Mouse (Mus musculus) regulatory T cell (primary cell): ENCODE results near the gene Mrpl12.
"Not testable (repeated sequence)": the region's sequence is repeated elsewhere in the genome, so short reads cannot be mapped to it uniquely, and the experiment has no call there.

Experiments
- in situ Hi-C: fragments of 300-600 bp; cut with MboI, MseI; formaldehyde crosslinking; loops from one replicate; pipeline ENCODE4 v1.15.1; 2025; ENCODE audit warnings: high pct_unique_total_duplicates

Mrpl12 gene

DNA sequence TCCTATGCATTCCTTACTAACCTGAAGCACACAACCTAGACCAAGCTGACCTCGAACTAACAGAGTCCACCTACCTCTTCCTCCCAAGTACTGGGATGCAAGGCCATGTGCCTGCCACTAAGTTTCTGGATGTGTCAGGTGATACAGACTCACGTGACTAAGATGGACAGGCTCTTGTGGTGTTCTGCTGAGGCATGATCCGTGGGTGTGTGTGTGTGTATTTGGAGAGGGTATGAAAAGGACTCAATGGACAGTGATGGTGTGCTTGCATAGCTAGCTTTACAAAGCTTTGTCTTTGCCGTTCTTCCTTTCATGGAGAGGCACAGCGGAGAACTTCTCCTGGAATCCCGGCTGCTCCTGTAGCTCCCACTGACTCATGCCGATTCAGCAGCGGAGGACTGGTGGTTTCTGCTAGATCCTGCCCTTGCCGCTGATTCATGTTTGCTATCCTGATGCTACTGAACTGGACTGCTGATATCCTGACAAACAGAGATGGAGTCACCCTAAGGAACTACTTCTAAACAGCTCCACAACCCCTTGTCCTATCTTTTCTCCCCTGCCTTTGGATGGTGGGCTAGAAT lies 24.0 kb downstream of the Mrpl12 start:
- in situ Hi-C loops, result no loop called here

DNA sequence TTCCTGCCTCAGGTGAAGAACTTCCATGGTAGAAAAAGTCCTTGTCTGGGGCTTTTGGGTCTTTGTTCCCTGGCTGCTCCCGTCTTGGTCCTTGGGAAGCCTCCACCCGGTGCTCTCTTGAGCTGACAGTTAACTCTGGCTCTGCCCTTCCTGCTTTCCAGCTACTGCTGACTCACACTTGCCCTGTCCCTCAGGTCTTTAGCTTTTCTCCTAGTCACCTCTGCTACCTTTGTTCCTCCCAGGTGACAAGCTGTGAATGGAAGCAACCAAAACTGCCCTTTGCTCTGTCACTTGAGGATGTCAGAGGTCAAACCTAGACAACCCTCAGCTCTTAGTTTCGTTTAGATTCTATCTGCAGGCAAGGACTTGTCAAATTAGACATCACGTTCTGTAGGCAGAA lies 25.5 kb downstream of the Mrpl12 start:
- in situ Hi-C loops, result no loop called here

DNA sequence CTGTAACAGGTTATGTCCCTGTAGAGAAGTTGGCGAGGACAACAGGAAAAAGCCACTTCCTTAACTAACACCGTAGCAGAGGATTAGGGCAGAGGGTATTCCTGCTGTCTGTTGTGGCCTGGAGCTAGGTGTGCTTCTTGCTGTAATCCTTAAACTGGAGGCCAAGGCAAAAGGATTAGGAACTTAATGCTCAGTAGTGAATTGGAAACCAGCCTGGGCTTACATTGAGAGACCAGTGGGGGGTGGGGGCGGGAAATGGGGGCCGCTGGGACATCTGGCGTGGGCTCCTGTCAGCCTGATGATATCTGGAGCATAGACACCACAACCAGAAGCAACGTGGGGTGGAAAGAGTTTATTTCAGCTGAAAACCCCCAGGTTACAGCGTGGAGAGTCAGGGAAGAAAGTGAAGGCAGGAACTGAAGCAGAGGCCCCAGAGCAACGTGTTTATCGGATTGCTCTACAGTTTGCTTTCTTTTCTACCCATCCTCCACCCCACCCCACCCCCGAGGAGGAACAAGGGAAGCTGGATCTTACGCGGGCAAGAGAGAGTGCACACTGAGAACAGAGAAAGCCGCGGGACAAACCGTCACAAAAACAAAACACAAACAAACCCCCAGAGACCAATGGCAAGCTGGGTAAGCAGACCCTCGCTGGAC lies 26.1 kb downstream of the Mrpl12 start:
- in situ Hi-C loops, result no loop called here

DNA sequence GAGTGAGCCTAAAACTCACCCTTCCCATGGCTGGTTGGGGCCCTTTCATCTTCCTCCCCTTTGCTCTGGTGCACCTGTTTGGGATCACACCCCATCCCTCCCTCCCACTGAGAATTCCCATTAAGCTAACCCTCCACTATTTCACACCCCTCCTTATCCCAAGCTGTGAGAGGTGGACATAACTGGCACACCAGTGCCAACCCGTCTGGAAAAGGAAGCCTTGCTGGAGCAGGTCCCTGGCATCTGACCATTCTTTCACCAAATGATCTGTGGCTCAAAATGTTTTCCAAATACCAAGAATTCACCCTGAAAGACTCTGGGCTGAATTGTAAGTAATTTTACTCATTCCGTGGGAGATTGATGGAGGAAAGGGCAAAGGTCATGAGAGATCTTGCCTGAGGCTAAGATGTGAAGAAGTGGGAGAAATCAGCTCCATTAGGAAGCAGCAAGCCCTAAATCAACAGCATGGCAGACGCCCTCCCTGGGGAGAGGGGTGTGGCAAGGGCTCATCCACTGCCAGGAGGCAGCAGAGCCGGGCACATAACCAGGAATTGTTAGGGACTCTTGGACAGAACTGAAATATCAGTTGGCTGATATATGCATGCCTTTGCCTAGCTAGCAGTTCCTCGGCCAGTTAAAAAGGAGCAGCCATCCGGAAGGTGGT lies 28.5 kb downstream of the Mrpl12 start:
- in situ Hi-C loops, result no loop called here

DNA sequence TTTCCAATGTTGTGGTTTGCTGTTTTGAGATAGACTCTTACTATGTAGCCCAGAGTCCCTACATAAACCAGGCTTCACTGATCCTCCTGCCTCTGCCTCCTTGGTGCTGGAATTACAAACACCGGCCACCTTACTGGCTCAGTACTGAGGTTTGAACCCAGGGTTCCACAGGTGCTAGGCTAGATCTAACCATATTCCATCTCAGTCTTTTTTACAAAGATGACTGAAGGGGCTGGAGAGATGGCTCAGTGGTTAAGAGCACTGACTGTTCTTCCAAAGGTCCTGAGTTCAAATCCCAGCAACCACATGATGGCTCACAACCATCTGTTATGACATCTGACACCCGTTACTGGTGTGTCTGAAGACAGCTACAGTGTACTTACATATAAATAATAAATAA lies 29.8 kb downstream of the Mrpl12 start:
- in situ Hi-C loops, result not testable (repeated sequence)

DNA sequence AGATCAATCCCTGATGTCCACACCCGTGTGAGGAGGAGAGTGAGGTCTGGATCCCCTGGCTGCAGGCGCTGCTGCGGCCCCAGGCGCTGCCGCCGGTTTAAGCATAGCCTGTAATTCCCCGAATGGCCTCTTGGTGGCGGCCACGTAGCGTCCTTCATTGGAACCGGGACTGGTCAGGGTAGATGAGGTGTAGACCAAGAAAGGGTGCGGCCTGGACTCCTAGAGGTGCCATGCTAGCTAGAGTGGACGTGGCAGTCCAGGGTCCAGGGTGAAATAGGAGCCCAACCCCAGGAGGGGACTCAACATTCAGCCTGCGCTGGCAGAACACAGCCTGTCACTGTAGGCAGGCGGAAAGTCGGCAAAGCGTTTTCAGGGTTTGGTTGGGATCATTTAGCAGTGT lies 31.2 kb downstream of the Mrpl12 start:
- in situ Hi-C loops, result no loop called here

DNA sequence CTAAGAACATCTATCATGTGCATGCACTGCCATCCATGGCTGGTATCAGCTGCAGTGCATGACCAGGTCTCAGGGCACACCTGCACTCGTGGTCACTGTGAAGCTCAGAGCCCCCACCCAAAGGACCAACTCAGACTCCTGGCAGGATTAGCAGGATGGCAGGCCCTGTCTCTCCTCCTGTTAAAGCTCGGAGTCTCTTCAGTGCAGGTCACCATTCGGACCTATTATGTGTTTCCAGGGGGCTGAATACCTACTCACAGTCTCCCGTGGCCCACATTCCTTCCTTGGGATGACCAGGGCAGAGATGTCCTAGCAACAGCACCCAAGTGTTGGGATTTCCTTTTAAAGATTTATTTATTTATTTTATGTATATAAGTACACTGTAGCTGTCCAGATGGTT lies 32.7 kb downstream of the Mrpl12 start:
- in situ Hi-C loops, result no loop called here

DNA sequence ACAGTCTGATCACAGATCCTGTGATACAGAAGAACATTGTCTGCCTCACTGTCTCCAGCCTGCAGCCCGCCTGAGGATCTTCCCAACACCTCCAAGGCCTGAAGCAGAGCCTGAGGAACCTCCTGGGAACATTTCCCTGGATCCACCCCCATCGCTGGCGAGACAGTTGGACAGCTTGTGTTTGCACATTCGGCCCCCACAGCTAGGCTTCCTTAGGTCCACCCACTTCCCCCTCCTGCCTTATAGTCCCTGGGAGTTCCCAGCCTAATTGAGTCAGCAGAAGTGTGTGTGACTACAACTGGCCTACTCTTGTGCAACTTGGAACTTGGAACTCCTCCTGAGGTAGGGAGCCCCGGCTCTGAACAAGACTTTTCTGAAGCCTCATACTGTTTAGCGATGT lies 33.6 kb downstream of the Mrpl12 start:
- in situ Hi-C loops, result no loop called here

DNA sequence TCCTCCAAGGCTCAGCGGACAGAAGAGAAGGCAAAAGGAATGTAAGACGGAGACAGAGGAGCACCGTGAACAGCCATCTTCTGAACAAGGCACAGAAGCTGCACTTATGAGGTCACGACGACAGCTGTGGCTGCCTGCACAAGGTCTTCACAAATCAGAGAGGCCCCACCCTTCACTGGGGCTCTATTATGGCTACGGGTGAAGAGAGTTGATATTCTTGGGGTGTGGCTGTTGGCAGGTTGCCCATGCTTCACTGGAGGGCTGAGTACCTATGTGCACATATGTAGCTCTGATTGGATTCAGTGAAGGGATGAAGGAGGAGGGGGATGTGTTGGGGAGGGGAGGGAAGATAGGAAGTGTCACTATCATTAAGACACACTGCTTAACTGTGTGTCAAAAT lies 34.1 kb downstream of the Mrpl12 start:
- in situ Hi-C loops, result no loop called here

DNA sequence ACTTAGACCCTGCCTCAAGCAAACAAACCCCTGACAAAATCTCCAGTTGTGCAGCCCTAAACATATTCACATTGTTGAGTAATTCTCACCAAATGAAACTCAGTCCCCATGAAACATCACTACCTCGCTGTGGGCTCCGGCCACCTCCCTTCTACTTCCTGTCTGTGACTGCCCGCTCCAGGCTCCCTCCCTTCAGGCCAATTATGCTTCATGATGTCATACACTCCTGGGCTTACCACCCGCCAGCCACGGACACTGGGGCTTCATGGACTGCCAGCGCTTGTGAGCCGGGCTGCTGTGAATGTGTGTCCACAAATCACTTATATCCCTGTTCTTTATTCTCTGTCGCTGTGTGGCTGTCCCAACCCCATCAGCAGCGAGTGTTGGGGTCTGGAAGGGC lies 35.3 kb downstream of the Mrpl12 start:
- in situ Hi-C loops, result no loop called here

DNA sequence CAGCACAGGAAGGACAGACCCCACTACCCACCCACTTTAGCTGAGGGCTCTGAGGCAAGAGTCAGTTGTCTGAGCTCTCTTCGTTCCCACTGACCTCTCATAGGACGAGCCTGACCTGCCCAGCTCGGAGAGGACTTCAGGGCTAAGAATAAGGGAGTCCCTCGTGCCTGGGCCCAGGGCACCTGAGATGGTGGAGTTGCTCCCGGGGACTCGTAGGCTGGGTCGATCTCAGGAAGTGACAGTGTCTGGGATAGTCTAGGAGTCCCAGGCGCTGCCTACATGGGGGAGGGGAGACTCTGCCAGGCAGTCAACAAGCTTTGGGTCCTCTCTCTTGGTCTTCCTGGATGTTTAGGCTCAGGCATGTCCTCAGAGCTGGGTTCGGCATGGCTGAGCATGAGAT lies 36.1 kb downstream of the Mrpl12 start:
- in situ Hi-C loops, result no loop called here

DNA sequence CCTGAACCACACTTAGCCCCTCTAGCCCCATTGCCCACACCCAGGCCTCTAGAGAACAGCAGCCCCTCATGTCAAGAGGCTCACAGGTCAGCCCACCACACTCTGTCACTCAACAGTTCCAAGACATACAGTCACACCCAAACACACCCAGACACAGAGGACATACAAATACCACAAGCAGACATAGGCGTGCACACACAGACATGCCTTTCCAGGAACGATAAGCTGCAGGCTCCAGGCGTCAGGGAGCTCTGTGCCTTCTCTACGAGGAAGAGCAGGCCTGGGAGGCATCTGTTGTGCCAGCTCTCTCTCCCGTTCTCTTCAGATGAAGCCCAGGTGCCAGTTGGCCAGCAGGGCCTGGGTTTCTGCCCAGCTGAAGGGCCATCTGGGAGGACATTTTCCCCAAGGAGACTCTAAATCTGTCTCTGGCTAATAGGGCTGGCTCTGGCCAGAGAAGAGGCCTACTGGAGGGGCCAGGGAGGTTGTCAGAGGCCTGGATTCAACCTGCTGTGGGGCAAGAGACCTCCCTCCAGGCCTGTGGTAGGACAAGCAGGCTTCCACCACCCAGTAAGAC lies 36.6 kb downstream of the Mrpl12 start:
- in situ Hi-C loops, result no loop called here

DNA sequence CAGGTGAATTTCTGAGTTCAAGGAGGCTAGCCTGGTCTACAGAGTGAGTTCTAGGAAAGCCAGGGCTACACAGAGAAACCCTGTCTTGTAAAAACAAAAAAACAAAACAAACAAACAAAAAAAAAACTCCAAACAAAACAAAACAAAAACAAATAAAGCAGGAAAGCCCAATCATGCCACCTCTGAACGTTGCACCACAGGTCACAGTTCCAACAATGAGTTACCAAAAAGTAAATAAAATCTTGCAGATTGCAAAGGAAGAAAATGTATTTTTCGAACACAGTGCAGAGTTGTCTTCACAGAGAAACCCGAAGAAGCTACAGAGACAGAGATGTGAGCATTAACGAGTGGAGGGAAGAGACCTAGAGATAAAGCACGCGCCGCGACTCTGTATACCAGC lies 38.2 kb downstream of the Mrpl12 start:
- in situ Hi-C loops, result no loop called here

DNA sequence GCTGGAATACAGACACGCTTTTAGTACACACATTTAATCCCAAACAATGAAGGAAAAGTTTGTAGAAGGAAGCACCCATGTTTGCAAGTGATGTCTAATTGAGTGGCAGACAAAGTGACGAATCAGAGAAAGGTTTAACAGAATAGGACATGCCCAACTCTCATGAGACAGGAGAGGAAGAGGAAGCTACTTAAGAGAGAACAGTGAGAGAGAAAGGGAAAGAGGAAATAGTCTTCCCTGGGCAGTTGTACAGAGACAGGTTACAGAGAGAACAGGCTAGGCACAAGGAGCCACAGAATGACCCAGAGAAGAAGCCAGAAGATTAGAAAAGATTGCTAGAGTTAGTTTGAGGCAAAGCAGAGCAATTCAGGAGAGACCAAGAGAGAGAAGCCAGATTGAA lies 41.5 kb downstream of the Mrpl12 start:
- in situ Hi-C loops, result no loop called here

DNA sequence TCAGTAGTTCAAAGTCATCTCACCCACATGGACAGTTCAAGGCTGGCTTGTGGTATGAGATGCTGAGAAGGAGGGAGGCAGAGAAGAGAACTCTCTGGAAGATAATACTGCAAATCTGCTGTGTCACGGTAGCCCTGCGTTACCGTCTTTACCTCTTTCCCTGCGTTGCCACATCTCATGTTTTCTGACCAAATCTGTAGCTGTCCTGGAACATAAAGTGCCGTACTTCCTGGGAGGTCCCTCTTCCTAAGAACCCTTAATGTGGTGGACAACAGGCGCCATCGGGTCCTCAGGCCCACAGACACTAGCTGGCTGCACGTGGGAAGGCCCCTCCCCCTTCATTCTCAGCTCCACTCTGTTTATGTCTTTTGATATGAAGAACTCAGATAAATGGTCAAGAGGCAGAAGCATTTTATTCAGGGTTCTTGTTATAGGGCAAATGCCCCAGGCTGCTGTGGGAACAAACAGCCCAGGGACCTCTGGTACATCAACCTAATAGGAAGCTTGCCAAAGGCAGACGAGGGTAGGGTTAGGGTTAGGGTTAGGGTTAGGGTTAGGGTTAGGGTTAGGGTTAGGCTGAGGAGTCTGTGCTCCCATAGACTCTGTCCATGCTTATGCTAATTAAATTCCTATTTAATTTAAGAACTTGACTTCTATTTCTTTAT lies 43.4 kb downstream of the Mrpl12 start:
- in situ Hi-C loops, result no loop called here

DNA sequence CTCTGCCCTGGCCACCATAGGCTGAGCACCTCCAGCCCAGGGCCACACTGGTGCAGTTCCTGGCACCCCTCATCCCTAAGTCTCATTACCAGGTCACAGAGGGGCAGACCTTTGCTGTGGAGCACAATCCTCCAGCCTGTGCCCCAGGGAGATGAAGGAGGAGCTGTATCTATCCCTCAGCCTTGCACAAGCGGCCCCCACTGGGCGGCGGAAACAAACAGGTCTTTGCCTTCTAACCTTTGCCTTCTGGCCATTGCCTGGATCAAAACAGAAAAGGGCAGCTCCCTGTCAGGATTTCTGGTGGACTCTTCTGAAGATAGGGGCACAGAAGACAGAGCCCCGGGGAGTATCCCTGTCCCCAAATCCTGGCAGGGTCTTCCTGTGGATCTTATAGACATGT lies 44.5 kb downstream of the Mrpl12 start:
- in situ Hi-C loops, result no loop called here

DNA sequence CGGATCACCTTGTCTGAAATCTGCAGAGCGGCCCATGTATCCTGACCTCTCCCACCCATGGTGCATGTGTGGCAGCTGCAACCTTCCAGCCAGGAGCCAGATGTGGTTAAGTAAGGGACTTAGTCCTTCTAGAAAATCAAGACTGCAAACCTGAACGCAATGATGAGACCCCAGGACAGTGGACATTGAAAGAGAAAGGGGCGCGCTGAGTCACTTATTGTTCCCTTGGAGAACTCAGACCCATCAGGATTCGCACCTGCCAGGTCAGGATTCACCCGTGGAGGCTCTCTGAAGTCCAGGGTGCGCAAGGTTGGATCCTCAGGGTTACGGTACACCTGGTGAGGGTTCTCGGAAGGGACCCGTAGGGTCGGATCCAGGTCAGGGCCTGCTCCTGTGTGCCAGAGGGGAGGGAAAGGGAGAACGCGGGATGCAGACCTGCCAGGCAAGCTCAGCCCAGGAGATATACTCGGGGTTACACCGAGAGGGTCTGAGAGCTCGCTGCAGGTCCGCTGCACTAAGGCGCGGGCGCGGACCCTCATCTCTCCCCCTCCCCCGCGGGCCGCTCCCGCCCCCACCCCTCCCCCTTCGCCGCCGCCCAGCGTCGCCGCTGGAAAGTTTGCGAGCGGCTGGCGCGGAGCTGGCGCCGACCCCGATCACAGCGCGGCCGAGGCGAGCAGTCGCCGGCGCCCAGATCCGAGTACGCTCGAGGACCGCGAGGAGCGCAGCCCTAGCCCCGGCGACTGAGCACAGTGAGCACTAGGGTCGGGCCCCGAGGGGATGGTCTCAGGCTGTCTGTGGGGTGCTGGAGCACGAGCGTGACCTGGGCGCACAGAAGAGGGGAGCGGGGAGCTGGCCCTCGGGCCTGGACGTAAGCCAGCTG lies 45.9 kb downstream of the Mrpl12 start, which contains the start of gene Gcgr:
Gcgr (plus strand) TSS at position 615 of the 880 bp plus-strand sequence.
- in situ Hi-C loops, result no loop called here

DNA sequence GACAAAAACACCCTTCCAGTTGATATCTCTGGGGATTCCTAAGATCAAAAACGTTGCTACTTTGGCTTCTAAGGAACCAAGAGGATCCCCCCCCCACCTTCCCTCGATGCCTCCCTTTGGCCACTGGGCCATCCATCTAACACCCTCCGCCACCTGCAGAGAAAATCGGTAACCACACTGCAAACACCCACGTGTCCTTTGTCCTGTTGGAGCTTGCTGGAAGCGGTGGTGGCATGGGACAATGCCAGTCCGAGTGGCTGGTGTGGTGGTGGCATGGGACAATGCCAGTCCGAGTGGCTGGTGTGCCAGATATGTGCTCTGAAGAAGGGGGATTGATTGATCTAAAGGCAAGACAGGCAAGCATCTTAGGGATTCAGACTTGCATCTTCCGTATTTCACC lies 47.2 kb downstream of the Mrpl12 start:
- in situ Hi-C loops, result no loop called here

DNA sequence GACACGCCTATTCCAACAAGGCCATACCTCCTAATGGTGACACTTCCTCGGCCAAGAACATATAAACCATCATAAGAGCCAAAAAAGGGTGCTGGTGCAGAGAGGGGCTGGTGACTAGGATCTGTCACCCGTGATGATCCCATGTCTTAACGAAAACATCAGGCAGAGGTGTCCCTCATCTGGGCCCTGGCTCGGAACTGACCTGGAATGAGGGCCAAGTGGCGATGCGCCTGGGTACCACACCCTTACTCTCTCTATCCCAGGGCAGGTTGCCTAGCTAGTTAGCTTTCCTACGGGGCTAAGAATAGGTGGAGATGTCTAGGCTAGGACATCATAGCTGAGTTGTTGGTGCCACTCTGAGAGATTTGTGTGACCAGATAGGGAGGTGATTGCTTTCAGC lies 49.7 kb downstream of the Mrpl12 start:
- in situ Hi-C loops, result no loop called here

DNA sequence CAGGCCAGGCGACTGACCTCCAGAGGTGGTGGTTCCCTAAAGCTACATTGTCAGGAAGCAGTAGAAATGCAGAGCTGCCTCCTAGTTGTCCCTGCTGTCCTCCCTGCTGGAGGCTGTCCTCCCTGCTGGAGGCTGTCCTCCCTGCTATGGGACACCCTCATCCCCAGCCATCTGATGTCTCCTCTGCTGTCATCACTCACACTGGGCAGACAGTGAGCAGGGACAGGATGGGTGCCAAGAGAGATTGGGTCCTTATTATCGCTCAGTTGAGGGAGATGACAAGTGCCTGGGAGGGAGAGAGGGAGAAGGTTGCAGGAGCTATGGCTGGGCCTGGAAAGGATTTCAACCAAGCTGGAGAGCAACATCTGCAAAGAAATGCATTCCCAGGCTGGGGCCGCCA lies 50.7 kb downstream of the Mrpl12 start:
- in situ Hi-C loops, result no loop called here

DNA sequence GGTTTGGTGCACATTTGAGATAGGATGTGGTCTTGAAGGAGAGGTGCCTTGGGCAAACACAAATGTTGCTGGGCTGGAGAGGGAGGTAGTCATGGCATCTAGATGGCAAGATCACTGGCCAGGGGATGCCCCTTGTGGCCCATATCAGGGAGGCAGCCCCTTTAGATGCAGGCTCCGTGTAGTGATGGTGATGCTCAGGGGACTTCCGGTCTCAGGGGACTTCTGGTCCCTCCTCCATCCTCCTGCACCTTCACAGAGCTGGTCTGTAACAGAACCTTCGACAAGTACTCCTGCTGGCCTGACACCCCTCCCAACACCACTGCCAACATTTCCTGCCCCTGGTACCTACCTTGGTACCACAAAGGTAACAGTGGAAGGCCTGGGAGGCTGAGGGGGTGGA lies 51.4 kb downstream of the Mrpl12 start:
- in situ Hi-C loops, result no loop called here
